Mouse (Mus musculus) hindbrain, embryonic 13.5 days (tissue): ENCODE results near the gene Hcn2. TPM values are rescaled to one million over a fixed set of nuclear protein-coding genes. Genes with fewer than 3 reads are reported as not detected.

Experiments
- ATAC-seq: fragments of 200-750 bp; cut with Nextera tagmentation; 2 replicates; pipeline ENCODE4 v1.8.0; 2017; ENCODE audit warnings: moderate TSS enrichment; ENCODE audit not compliant: low FRiP score
- H3K27ac ChIP-seq: fragments of 300-500 bp; sonication (generic); 2 replicates; pipeline ENCODE4 v1.5.1; 2015; ENCODE audit warnings: inconsistent platforms, mild to moderate bottlenecking, moderate library complexity
- H3K27me3 ChIP-seq: fragments of 300-500 bp; sonication (generic); 2 replicates; pipeline ENCODE4 v1.6.1; 2015; ENCODE audit warnings: mild to moderate bottlenecking, inconsistent platforms
- H3K36me3 ChIP-seq: fragments of 300-500 bp; sonication (generic); 2 replicates; pipeline ENCODE4 v1.6.1; 2015; ENCODE audit warnings: mild to moderate bottlenecking, inconsistent platforms
- H3K4me1 ChIP-seq: fragments of 300-500 bp; sonication (generic); replicated peaks from 2 replicates; pipeline ENCODE4 v1.6.1; 2015; ENCODE audit warnings: inconsistent platforms
- H3K4me2 ChIP-seq: fragments of 300-500 bp; sonication (generic); 2 replicates; pipeline ENCODE4 v1.6.1; 2015; ENCODE audit warnings: inconsistent platforms, mild to moderate bottlenecking, moderate library complexity
- H3K4me3 ChIP-seq: fragments of 300-500 bp; sonication (generic); 2 replicates; pipeline ENCODE4 v1.5.1; 2015; ENCODE audit warnings: mild to moderate bottlenecking, inconsistent platforms
- H3K9ac ChIP-seq: fragments of 300-500 bp; sonication (generic); 2 replicates; pipeline ENCODE4 v1.6.1; 2015; ENCODE audit warnings: mild to moderate bottlenecking, inconsistent platforms
- H3K9me3 ChIP-seq: fragments of 300-500 bp; sonication (generic); 2 replicates; pipeline ENCODE4 v1.6.1; 2016; ENCODE audit warnings: inconsistent platforms
- WGBS: fragments of 180-500 bp; shearing (Covaris S2); methylation state at CpG from one replicate; pipeline ENCODE4 v1.1.7; 2015; 5-methylcytosine and 5-hydroxymethylcytosine counted together
- polyA plus RNA-seq: library from polyadenylated mRNA; unstranded; fragments of >200 nt; fragmentation: Nextera tagmentation; extraction: Ambion mirVana; gene quantifications from 2 replicates; pipeline ENCODE4 v1.2.1, GENCODE M21; 2015

Gene Hcn2
- polyA plus RNA-seq, 1 experiment from 2014 or later, result 0.64 TPM

GRCm38 (mm10) chr10:79717640-79718357 lies 1.4 kb downstream of the Hcn2 start:
- peak overlapping the region; percentile 67 for H3K4me3 ChIP-seq
- H3K36me3 ChIP-seq, result no peaks in the 10 kb centered on the region
- WGBS, result 5% methylated on average over 43 of the region's 43 CpGs
- H3K4me2 ChIP-seq, result peak overlapping the region; percentile 94
- peaks cover 61% of the 10 kb centered on the region for H3K27me3 ChIP-seq
- H3K9ac ChIP-seq, result peak overlapping the region; percentile 82
- H3K27ac ChIP-seq, result no peak overlapping the region
- H3K9me3 ChIP-seq, result no peaks in the 10 kb centered on the region
- no peak for ATAC-seq
- peaks cover 30% of the 10 kb centered on the region for H3K4me1 ChIP-seq

- peaks cover 27% of the 10 kb centered on the region for H3K4me1 ChIP-seq
- H3K4me2 ChIP-seq, result no peak overlapping the region
- H3K9me3 ChIP-seq, result no peaks in the 10 kb centered on the region
- ATAC-seq, result no peak
- no peak overlapping the region for H3K9ac ChIP-seq
- WGBS, result 76% methylated on average over 5 of the region's 5 CpGs
- peaks cover 44% of the 10 kb centered on the region for H3K27me3 ChIP-seq
- no peaks in the 10 kb centered on the region for H3K36me3 ChIP-seq
- no peak overlapping the region for H3K4me3 ChIP-seq
- no peak overlapping the region for H3K27ac ChIP-seq
These were observed 4.7 kb downstream of the Hcn2 start for GRCm38 (mm10) chr10:79721089-79721488.

- H3K4me3 ChIP-seq, result no peak overlapping the region
- no peak overlapping the region for H3K9ac ChIP-seq
- H3K4me1 ChIP-seq, result peaks cover 10% of the 10 kb centered on the region
- no peak for ATAC-seq
- H3K4me2 ChIP-seq, result no peak overlapping the region
- H3K36me3 ChIP-seq, result no peaks in the 10 kb centered on the region
- WGBS, result 66% methylated on average over 6 of the region's 6 CpGs
- no peak overlapping the region for H3K27ac ChIP-seq
- H3K27me3 ChIP-seq, result peaks cover 25% of the 10 kb centered on the region
- H3K9me3 ChIP-seq, result no peaks in the 10 kb centered on the region; the same call in 1 of the 2 replicates
These were observed 6.6 kb downstream of the Hcn2 start for GRCm38 (mm10) chr10:79723047-79723446.

- Histone ChIP-seq H3K27ac (no peak overlapping the region), H3K27me3 (peaks cover 19% of the 10 kb centered on the region), H3K36me3 (no peaks in the 10 kb centered on the region), H3K9me3 (no peaks in the 10 kb centered on the region; the same call in 1 of the 2 replicates), H3K9ac (no peak overlapping the region), H3K4me2 (no peak overlapping the region), H3K4me3 (no peak overlapping the region), H3K4me1 (peaks cover 7% of the 10 kb centered on the region)
- 88% methylated on average over 7 of the region's 7 CpGs for WGBS
- no peak for ATAC-seq
These were observed 7.3 kb downstream of the Hcn2 start for GRCm38 (mm10) chr10:79723692-79724091.

- no peak overlapping the region for H3K27ac ChIP-seq
- H3K36me3 ChIP-seq, result peaks cover 4% of the 10 kb centered on the region; the same call in 1 of the 2 replicates
- WGBS, result 35% methylated on average over 11 of the region's 11 CpGs
- H3K27me3 ChIP-seq, result no peaks in the 10 kb centered on the region
- no peak overlapping the region for H3K9ac ChIP-seq
- no peaks in the 10 kb centered on the region; the same call in 1 of the 2 replicates for H3K9me3 ChIP-seq
- no peak for ATAC-seq
- H3K4me3 ChIP-seq, result no peak overlapping the region
- no peak overlapping the region for H3K4me2 ChIP-seq
- peaks cover 7% of the 10 kb centered on the region for H3K4me1 ChIP-seq
These were observed 9.7 kb downstream of the Hcn2 start for GRCm38 (mm10) chr10:79726090-79726489.

- H3K27me3 ChIP-seq, result no peaks in the 10 kb centered on the region
- no peak overlapping the region for H3K4me2 ChIP-seq
- no peak overlapping the region for H3K9ac ChIP-seq
- 74% methylated on average over 28 of the region's 28 CpGs for WGBS
- H3K4me1 ChIP-seq, result no peaks in the 10 kb centered on the region; the same call in 1 of the 2 replicates
- H3K9me3 ChIP-seq, result no peaks in the 10 kb centered on the region; the same call in 1 of the 2 replicates
- ATAC-seq, result no peak
- peaks cover 27% of the 10 kb centered on the region for H3K36me3 ChIP-seq
- no peak overlapping the region for H3K27ac ChIP-seq
- H3K4me3 ChIP-seq, result no peak overlapping the region
These were observed 12.2 kb downstream of the Hcn2 start for GRCm38 (mm10) chr10:79728323-79729249.

GRCm38 (mm10) chr10:79729357-79729965 lies 13.0 kb downstream of the Hcn2 start:
- Histone ChIP-seq H3K9ac (no peak overlapping the region), H3K4me3 (no peak overlapping the region), H3K4me1 (no peaks in the 10 kb centered on the region; the same call in 1 of the 2 replicates), H3K27ac (no peak overlapping the region), H3K9me3 (no peaks in the 10 kb centered on the region; the same call in 1 of the 2 replicates), H3K36me3 (peaks cover 36% of the 10 kb centered on the region), H3K27me3 (0 out of 2 replicates have a peak, but pooled peaks cover under 1% of the 10 kb centered on the region), H3K4me2 (no peak overlapping the region)
- 0 out of 2 replicates have a peak, but pooled peaks have one; percentile 34 for ATAC-seq
- WGBS, result 76% methylated on average over 13 of the region's 13 CpGs

GRCm38 (mm10) chr10:79732500-79732899 lies 16.1 kb downstream of the Hcn2 start:
- H3K36me3 ChIP-seq, result peaks cover 66% of the 10 kb centered on the region
- no peak for ATAC-seq
- 92% methylated on average over 1 of the region's 1 CpGs for WGBS

GRCm38 (mm10) chr10:79733847-79734246 lies 17.4 kb downstream of the Hcn2 start:
- peaks cover 23% of the 10 kb centered on the region for H3K27me3 ChIP-seq
- no peak overlapping the region for H3K9ac ChIP-seq
- H3K27ac ChIP-seq, result no peak overlapping the region
- H3K4me3 ChIP-seq, result no peak overlapping the region
- H3K4me2 ChIP-seq, result no peak overlapping the region
- H3K4me1 ChIP-seq, result no peaks in the 10 kb centered on the region; the same call in 1 of the 2 replicates
- H3K36me3 ChIP-seq, result peaks cover 80% of the 10 kb centered on the region
- no peak for ATAC-seq
- WGBS, result 95% methylated on average over 15 of the region's 15 CpGs
- H3K9me3 ChIP-seq, result peaks cover 16% of the 10 kb centered on the region

More at GRCm38 (mm10) chr10:79732500-79732899, 16.1 kb downstream of the Hcn2 start:
- Histone ChIP-seq H3K27me3 (peaks cover 23% of the 10 kb centered on the region), H3K4me1 (no peaks in the 10 kb centered on the region; the same call in 1 of the 2 replicates), H3K27ac (no peak overlapping the region), H3K9ac (no peak overlapping the region), H3K4me3 (no peak overlapping the region), H3K9me3 (peaks cover 5% of the 10 kb centered on the region; the same call in 1 of the 2 replicates), H3K4me2 (no peak overlapping the region)

GRCm38 (mm10) chr10:79735361-79735760 lies 18.9 kb downstream of the Hcn2 start:
- Histone ChIP-seq H3K4me3 (no peak overlapping the region), H3K9me3 (peaks cover 32% of the 10 kb centered on the region), H3K9ac (no peak overlapping the region), H3K4me1 (no peaks in the 10 kb centered on the region), H3K36me3 (peaks cover 95% of the 10 kb centered on the region), H3K27ac (no peak overlapping the region), H3K4me2 (0 out of 2 replicates have a peak overlapping the region, but pooled peaks have one; percentile 4), H3K27me3 (peaks cover 23% of the 10 kb centered on the region)
- ATAC-seq, result no peak
- WGBS, result 31% methylated on average over 45 of the region's 52 CpGs

- ATAC-seq, result no peak
- Histone ChIP-seq H3K27ac (no peak overlapping the region), H3K4me3 (no peak overlapping the region), H3K4me1 (no peaks in the 10 kb centered on the region), H3K27me3 (peaks cover 23% of the 10 kb centered on the region), H3K9ac (no peak overlapping the region), H3K36me3 (peaks cover 100% of the 10 kb centered on the region), H3K9me3 (peaks cover 38% of the 10 kb centered on the region), H3K4me2 (no peak overlapping the region)
- WGBS, result 84% methylated on average over 14 of the region's 14 CpGs
These were observed 20.3 kb downstream of the Hcn2 start for GRCm38 (mm10) chr10:79736706-79737105.

GRCm38 (mm10) chr10:79738259-79738658 lies 21.8 kb downstream of the Hcn2 start:
- H3K27me3 ChIP-seq, result peaks cover 23% of the 10 kb centered on the region
- H3K4me3 ChIP-seq, result no peak overlapping the region
- no peaks in the 10 kb centered on the region for H3K4me1 ChIP-seq
- no peak overlapping the region for H3K9ac ChIP-seq
- H3K27ac ChIP-seq, result no peak overlapping the region
- WGBS, result 87% methylated on average over 10 of the region's 10 CpGs
- ATAC-seq, result no peak
- H3K4me2 ChIP-seq, result no peak overlapping the region
- peaks cover 99% of the 10 kb centered on the region for H3K36me3 ChIP-seq
- H3K9me3 ChIP-seq, result peaks cover 38% of the 10 kb centered on the region
